Mouse (Mus musculus) CH12.LX (cell line): Measurements from ENCODE around the gene Commd1.

Experiments
- CHD2 ChIP-seq: IDR thresholded peaks from 2 replicates; pipeline ENCODE4 v1.6.1; 2011; ENCODE audit warnings: low read length, improper control_type of control experiment
- CTCF ChIP-seq, 2 experiments: IDR thresholded peaks in 1 of 2; conservative IDR thresholded peaks in 1 of 2; 2 replicates each; pipeline ENCODE4 v1.5.1; 2011 to 2012; ENCODE audit warnings: low read depth in 2 of 2, low read length in 2 of 2, improper control_type of control experiment in 1 of 2, inconsistent platforms in 1 of 2, mild to moderate bottlenecking in 1 of 2, moderate library complexity in 1 of 2
- E2F4 ChIP-seq: IDR thresholded peaks from 2 replicates; pipeline ENCODE4 v1.6.1; 2011; ENCODE audit warnings: low read depth, low read length, improper control_type of control experiment; ENCODE audit not compliant: insufficient replicate concordance
- GABPA ChIP-seq: IDR thresholded peaks from 2 replicates; pipeline ENCODE4 v1.6.1; 2012; ENCODE audit warnings: low read depth, low read length, improper control_type of control experiment, inconsistent platforms; ENCODE audit not compliant: insufficient replicate concordance
- IRF4 ChIP-seq: IDR thresholded peaks from 2 replicates; pipeline ENCODE4 v1.6.1; 2014; ENCODE audit warnings: low read depth, mild to moderate bottlenecking, inconsistent platforms, low read length, improper control_type of control experiment
- KAT2A ChIP-seq: IDR thresholded peaks from 2 replicates; pipeline ENCODE4 v1.6.1; 2012; ENCODE audit warnings: low read length, improper control_type of control experiment, inconsistent platforms; ENCODE audit not compliant: insufficient replicate concordance
- MAZ ChIP-seq: IDR thresholded peaks from 2 replicates; pipeline ENCODE4 v1.6.1; 2012; ENCODE audit warnings: low read depth, mild to moderate bottlenecking, inconsistent platforms, low read length, improper control_type of control experiment, moderate library complexity
- MXI1 ChIP-seq: IDR thresholded peaks from 2 replicates; pipeline ENCODE4 v1.6.1; 2011; ENCODE audit warnings: mild to moderate bottlenecking, low read depth, low read length, improper control_type of control experiment
- POLR2A ChIP-seq: IDR thresholded peaks from 2 replicates; pipeline ENCODE4 v1.6.1; 2011; ENCODE audit warnings: low read depth, mild to moderate bottlenecking, improper control_type of control experiment, low read length
- RAD21 ChIP-seq: IDR thresholded peaks from 2 replicates; pipeline ENCODE4 v1.6.1; 2011; ENCODE audit warnings: low read depth, mild to moderate bottlenecking, low read length, improper control_type of control experiment, moderate library complexity
- TCF12 ChIP-seq: IDR thresholded peaks from 2 replicates; pipeline ENCODE4 v1.6.1; 2014; ENCODE audit warnings: low read depth, mild to moderate bottlenecking, inconsistent platforms, low read length, improper control_type of control experiment
- UBTF ChIP-seq: IDR thresholded peaks from 2 replicates; pipeline ENCODE4 v1.6.1; 2012; ENCODE audit warnings: low read depth, mild to moderate bottlenecking, inconsistent platforms, low read length, improper control_type of control experiment, moderate library complexity

DNA sequence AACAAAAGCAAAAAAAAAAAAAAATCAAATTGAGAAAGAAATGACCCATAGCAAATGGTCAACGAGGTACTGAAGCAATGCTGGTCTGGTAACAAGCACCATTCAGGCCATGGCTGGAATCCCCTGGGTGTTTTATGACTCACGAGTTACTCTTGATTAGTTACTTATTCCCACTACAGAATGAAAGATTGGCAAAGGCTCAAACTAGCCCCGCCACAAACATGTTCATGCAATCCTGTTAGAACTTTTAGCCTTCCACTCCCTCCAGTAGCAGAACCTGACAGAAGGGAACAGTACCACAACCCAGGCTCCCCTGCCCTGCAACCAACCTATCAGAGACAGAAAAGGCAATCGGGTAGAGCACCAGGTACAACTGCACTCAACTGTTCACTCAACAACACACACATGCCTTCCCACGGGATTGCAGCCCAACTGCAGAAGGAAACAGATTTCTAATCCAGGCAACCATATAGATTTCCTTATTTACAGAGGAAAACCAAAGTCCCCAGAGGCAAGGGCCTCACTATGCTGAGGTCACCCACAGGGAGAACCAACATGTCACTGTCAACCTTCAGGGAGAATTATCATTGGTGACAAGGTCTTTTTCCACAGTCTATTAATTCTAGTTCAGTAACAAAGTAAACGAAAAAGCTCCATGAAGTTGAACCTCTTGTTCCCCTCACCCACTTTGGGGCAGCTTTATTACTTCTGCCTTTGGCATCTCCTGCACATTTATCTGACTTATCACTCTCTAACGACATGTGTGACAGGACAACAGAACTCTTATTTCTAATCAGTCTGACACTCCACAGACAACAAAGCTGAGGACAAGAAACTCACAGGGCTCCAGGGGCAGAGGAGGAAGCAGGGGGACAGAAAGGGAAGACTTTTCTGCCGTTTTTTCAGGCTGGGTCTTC lies 134.2 kb downstream of the Commd1 start:
- TF ChIP-seq CTCF (conservative IDR thresholded peaks at IDR 0.05 in 1 of 2, IDR thresholded peaks at IDR 0.05 in 1 of 2; ENCODE audit: low read depth in 2 of 2, low read length in 2 of 2) (no peak), RAD21 (no peak), CHD2 (no peak), POLR2A (no peak), TCF12 (0 out of 2 replicates have a peak, but pooled peaks have one; percentile 15), GABPA (no peak), MAZ (no peak), E2F4 (no peak), IRF4 (peak; percentile 72), KAT2A (no peak), MXI1 (no peak; the same call in 1 of the 2 replicates), UBTF (0 out of 2 replicates have a peak, but pooled peaks have one; percentile 15)
